Mouse (Mus musculus) hindbrain, postnatal 0 days (tissue): ENCODE results near the gene Prss33. TPM values are rescaled to one million over a fixed set of nuclear protein-coding genes. Genes with fewer than 3 reads are reported as not detected.

ENCODE experiments used
- ATAC-seq: fragments of 200-750 bp; cut with Nextera tagmentation; 2 replicates; pipeline ENCODE4 v1.8.0; 2017; ENCODE audit warnings: mild to moderate bottlenecking, moderate TSS enrichment, moderate library complexity
- DNase-seq: peaks from one replicate; pipeline ENCODE4 v3.0.0-alpha.2; 2015; ENCODE audit warnings: low spot score
- H3K27ac ChIP-seq: fragments of 300-500 bp; sonication (generic); 2 replicates; pipeline ENCODE4 v1.5.1; 2014; ENCODE audit warnings: mild to moderate bottlenecking
- H3K27me3 ChIP-seq: fragments of 300-500 bp; sonication (generic); 2 replicates; pipeline ENCODE4 v1.6.1; 2014; ENCODE audit warnings: low read length, mixed read lengths; ENCODE audit not compliant: insufficient read depth
- H3K36me3 ChIP-seq: fragments of 300-500 bp; sonication (generic); 2 replicates; pipeline ENCODE4 v1.6.1; 2014; ENCODE audit warnings: low read length, mixed read lengths; ENCODE audit not compliant: insufficient read depth
- H3K4me1 ChIP-seq: fragments of 300-500 bp; sonication (generic); 2 replicates; pipeline ENCODE4 v1.6.1; 2014; ENCODE audit warnings: antibody characterized with exemption, low read length, mixed read lengths; ENCODE audit not compliant: insufficient read depth
- H3K4me2 ChIP-seq: fragments of 300-500 bp; sonication (generic); 2 replicates; pipeline ENCODE4 v1.6.1; 2014; ENCODE audit warnings: low read depth, mild to moderate bottlenecking, low read length, moderate library complexity, mixed read lengths
- H3K4me3 ChIP-seq: fragments of 300-500 bp; sonication (generic); 2 replicates; pipeline ENCODE4 v1.5.1; 2014; ENCODE audit warnings: low read length
- H3K9ac ChIP-seq: fragments of 300-500 bp; sonication (generic); replicated peaks from 2 replicates; pipeline ENCODE4 v1.6.1; 2014; ENCODE audit warnings: mild to moderate bottlenecking, low read length, moderate library complexity, mixed read lengths
- H3K9me3 ChIP-seq: fragments of 300-500 bp; sonication (generic); 2 replicates; pipeline ENCODE4 v1.6.1; 2016; ENCODE audit warnings: low read length, mixed read lengths
- CTCF ChIP-seq: IDR thresholded peaks from 2 replicates; pipeline ENCODE4 v1.5.1; 2016; ENCODE audit warnings: antibody characterized with exemption, control low read depth, low read depth
- WGBS: fragments of 180-500 bp; shearing (Covaris S2); extraction: QIAGEN DNeasy Blood & Tissue Kit; methylation state at CpG from one replicate; pipeline ENCODE4 v1.1.7; 2014; 5-methylcytosine and 5-hydroxymethylcytosine counted together
- polyA plus RNA-seq: library from polyadenylated mRNA; unstranded; fragments of >200 nt; fragmentation: Nextera tagmentation; extraction: Ambion mirVana; gene quantifications from 2 replicates; pipeline ENCODE4 v1.2.1, GENCODE M21; 2015
- total RNA-seq: library from RNA; depleted of rRNA; stranded (reverse); fragments of >200 nt; gene quantifications from 2 replicates; pipeline ENCODE4 v1.2.3, GENCODE M21; 2014

Gene Prss33
- total and polyA plus RNA-seq, 2 experiments from 2014 or later, result not detected

- H3K9me3 ChIP-seq, result no peaks in the 10 kb centered on the region
- no peaks in the 10 kb centered on the region for H3K27me3 ChIP-seq
- H3K4me3 ChIP-seq, result peak within 1 kb of the TSS; percentile 82
- H3K36me3 ChIP-seq, result peaks cover 25% of the 10 kb centered on the region; the same call in 1 of the 2 replicates
- peak within 1 kb of the TSS; percentile 84 for H3K9ac ChIP-seq
- WGBS, result 2% methylated on average over 23 of the region's 42 CpGs
- H3K4me1 ChIP-seq, result peaks cover 7% of the 10 kb centered on the region
- TF ChIP-seq CTCF, result peak; percentile 76
- peak within 1 kb of the TSS; percentile 86 for H3K27ac ChIP-seq
- peak; percentile 96 for DNase-seq
- H3K4me2 ChIP-seq, result peak within 1 kb of the TSS; percentile 83
- ATAC-seq, result peak; percentile 96
These were observed 6.7 kb downstream of the Prss33 start, which contains the start of gene Elob for GRCm38 (mm10) chr17:23829064-23829619. Gene Elob (minus strand): TSS chr17:23829136.

- WGBS, result under 1% methylated on average over 47 of the region's 47 CpGs
- H3K4me1 ChIP-seq, result peaks cover 7% of the 10 kb centered on the region
These were observed 7.4 kb downstream of the Prss33 start for GRCm38 (mm10) chr17:23828271-23829001.

GRCm38 (mm10) chr17:23825591-23825990 lies 10.3 kb downstream of the Prss33 start:
- WGBS, result 92% methylated on average over 4 of the region's 4 CpGs
- Histone ChIP-seq H3K4me2 (no peak overlapping the region), H3K9me3 (no peaks in the 10 kb centered on the region), H3K4me3 (no peak overlapping the region), H3K27ac (no peak overlapping the region), H3K27me3 (no peaks in the 10 kb centered on the region), H3K4me1 (peaks cover 7% of the 10 kb centered on the region), H3K9ac (no peak overlapping the region), H3K36me3 (peaks cover 56% of the 10 kb centered on the region)
- TF ChIP-seq CTCF, result no peak
- no peak for DNase-seq
- ATAC-seq, result no peak

More at GRCm38 (mm10) chr17:23828271-23829001, 7.4 kb downstream of the Prss33 start:
- Histone ChIP-seq H3K9ac (peak overlapping the region; percentile 84), H3K36me3 (peaks cover 32% of the 10 kb centered on the region), H3K4me3 (peak overlapping the region; percentile 82), H3K9me3 (no peaks in the 10 kb centered on the region), H3K27me3 (no peaks in the 10 kb centered on the region), H3K27ac (peak overlapping the region; percentile 86), H3K4me2 (peak overlapping the region; percentile 83)
- TF ChIP-seq CTCF, result peak; percentile 49
- peak; percentile 80 for ATAC-seq
- DNase-seq, result peak; percentile 52

GRCm38 (mm10) chr17:23823614-23824013 lies 12.2 kb downstream of the Prss33 start:
- Histone ChIP-seq H3K36me3 (peaks cover 76% of the 10 kb centered on the region), H3K27me3 (no peaks in the 10 kb centered on the region), H3K9ac (no peak overlapping the region), H3K9me3 (no peaks in the 10 kb centered on the region), H3K4me3 (no peak overlapping the region), H3K27ac (no peak overlapping the region), H3K4me1 (peaks cover 7% of the 10 kb centered on the region), H3K4me2 (no peak overlapping the region)
- ATAC-seq (no peak), DNase-seq (no peak)
- 89% methylated on average over 12 of the region's 12 CpGs for WGBS
- TF ChIP-seq CTCF, result no peak

- Histone ChIP-seq H3K9ac (no peak overlapping the region), H3K27ac (no peak overlapping the region), H3K4me1 (peaks cover 7% of the 10 kb centered on the region), H3K36me3 (peaks cover 82% of the 10 kb centered on the region), H3K27me3 (no peaks in the 10 kb centered on the region), H3K4me2 (no peak overlapping the region), H3K4me3 (no peak overlapping the region), H3K9me3 (no peaks in the 10 kb centered on the region)
- ATAC-seq, result 0 out of 2 replicates have a peak, but pooled peaks have one; percentile 22
- 85% methylated on average over 16 of the region's 16 CpGs for WGBS
- TF ChIP-seq CTCF, result no peak
- DNase-seq, result no peak
These were observed 12.8 kb downstream of the Prss33 start for GRCm38 (mm10) chr17:23823018-23823417.

GRCm38 (mm10) chr17:23822094-23822493 lies 13.8 kb downstream of the Prss33 start:
- Histone ChIP-seq H3K4me2 (no peak overlapping the region), H3K9me3 (no peaks in the 10 kb centered on the region), H3K4me3 (no peak overlapping the region), H3K4me1 (peaks cover 2% of the 10 kb centered on the region), H3K27me3 (no peaks in the 10 kb centered on the region), H3K27ac (no peak overlapping the region), H3K36me3 (peaks cover 91% of the 10 kb centered on the region), H3K9ac (no peak overlapping the region)
- no peak for DNase-seq
- no peak for ATAC-seq
- no peak for TF ChIP-seq CTCF
- WGBS, result 87% methylated on average over 6 of the region's 6 CpGs

GRCm38 (mm10) chr17:23820731-23821130 lies 15.1 kb downstream of the Prss33 start:
- no peak for DNase-seq
- no peak for TF ChIP-seq CTCF
- Histone ChIP-seq H3K9me3 (no peaks in the 10 kb centered on the region), H3K4me2 (no peak overlapping the region), H3K27ac (no peak overlapping the region), H3K27me3 (no peaks in the 10 kb centered on the region), H3K4me3 (no peak overlapping the region), H3K4me1 (no peaks in the 10 kb centered on the region), H3K9ac (no peak overlapping the region), H3K36me3 (peaks cover 94% of the 10 kb centered on the region)
- WGBS, result 94% methylated on average over 5 of the region's 5 CpGs
- no peak for ATAC-seq
